Mouse (Mus musculus) MEL (cell line): ENCODE measurements around the gene Pcnt. TPM values are rescaled to one million over a fixed set of nuclear protein-coding genes. Genes with fewer than 3 reads are reported as not detected.

Experiments used
- DNase-seq: peaks from one replicate; pipeline ENCODE4 v3.0.0; 2011; ENCODE audit warnings: low read depth, low spot score
- H3K27ac ChIP-seq: 2 replicates; pipeline ENCODE4 v1.5.1; 2012; ENCODE audit warnings: low read depth, mild to moderate bottlenecking, control low read depth, low read length, moderate library complexity; ENCODE audit not compliant: control insufficient read depth
- H3K27me3 ChIP-seq, 2 experiments: fragments of 150-350 bp in 1 of 2; sonication (generic) in 1 of 2; 2 replicates each; pipeline ENCODE4 v1.6.1; 2012; ENCODE audit warnings: low read length in 2 of 2, mild to moderate bottlenecking in 2 of 2, improper control_type of control experiment in 1 of 2, moderate library complexity in 1 of 2; ENCODE audit not compliant: insufficient read depth in 2 of 2, control insufficient read depth in 1 of 2
- H3K36me3 ChIP-seq, 2 experiments: 2 replicates each; pipeline ENCODE4 v1.6.1; 2012 to 2014; ENCODE audit warnings: low read length in 2 of 2, improper control_type of control experiment in 1 of 2, inconsistent platforms in 1 of 2, mild to moderate bottlenecking in 1 of 2; ENCODE audit not compliant: insufficient read depth in 2 of 2, control insufficient read depth in 1 of 2
- H3K4me1 ChIP-seq, 2 experiments: fragments of 150-350 bp in 1 of 2; sonication (generic) in 1 of 2; 2 replicates each; pipeline ENCODE4 v1.6.1; 2012; ENCODE audit warnings: low read length in 2 of 2, improper control_type of control experiment in 1 of 2, mild to moderate bottlenecking in 1 of 2; ENCODE audit not compliant: insufficient read depth in 2 of 2, control insufficient read depth in 1 of 2
- H3K4me3 ChIP-seq, 2 experiments: fragments of 150-350 bp in 1 of 2; sonication (generic) in 1 of 2; 2 replicates each; pipeline ENCODE4 v1.5.1; 2012; ENCODE audit warnings: low read depth in 2 of 2, low read length in 2 of 2, mild to moderate bottlenecking in 2 of 2, moderate library complexity in 2 of 2, control low read depth in 1 of 2, improper control_type of control experiment in 1 of 2; ENCODE audit not compliant: control insufficient read depth in 1 of 2, insufficient read depth in 1 of 2
- H3K79me2 ChIP-seq: 2 replicates; pipeline ENCODE4 v1.6.1; 2012; ENCODE audit warnings: mild to moderate bottlenecking, low read length, moderate library complexity; ENCODE audit not compliant: control insufficient read depth, poor library complexity, insufficient read depth
- H3K9ac ChIP-seq: 2 replicates; pipeline ENCODE4 v1.6.1; 2012; ENCODE audit warnings: low read depth, mild to moderate bottlenecking, control low read depth, low read length, moderate library complexity; ENCODE audit not compliant: control insufficient read depth, poor library complexity, severe bottlenecking
- H3K9me3 ChIP-seq: fragments of 150-350 bp; sonication (generic); replicated peaks from 2 replicates; pipeline ENCODE4 v1.6.1; 2012; ENCODE audit warnings: mild to moderate bottlenecking, low read length, improper control_type of control experiment, moderate library complexity; ENCODE audit not compliant: insufficient read depth
- BHLHE40 ChIP-seq: IDR thresholded peaks from 2 replicates; pipeline ENCODE4 v1.6.1; 2012; ENCODE audit warnings: low read depth, mild to moderate bottlenecking, inconsistent platforms, low read length, improper control_type of control experiment, borderline replicate concordance
- CHD1 ChIP-seq: IDR thresholded peaks from 2 replicates; pipeline ENCODE4 v1.6.1; 2012; ENCODE audit warnings: low read depth, mild to moderate bottlenecking, inconsistent platforms, low read length, improper control_type of control experiment
- CTCF ChIP-seq, 3 experiments: IDR thresholded peaks in 2 of 3; conservative IDR thresholded peaks in 1 of 3; 2 replicates each; pipeline ENCODE4 v1.5.1; 2011 to 2012; ENCODE audit warnings: low read length in 3 of 3, low read depth in 2 of 3, mild to moderate bottlenecking in 2 of 3, improper control_type of control experiment in 1 of 3, inconsistent platforms in 1 of 3, mixed read lengths in 1 of 3, moderate library complexity in 1 of 3; ENCODE audit not compliant: control insufficient read depth in 1 of 3, insufficient read depth in 1 of 3, poor library complexity in 1 of 3, severe bottlenecking in 1 of 3
- EP300 ChIP-seq, 2 experiments: IDR thresholded peaks; 2 replicates each; pipeline ENCODE4 v1.6.1; 2011; ENCODE audit warnings: improper control_type of control experiment in 2 of 2, low read length in 2 of 2, low read depth in 1 of 2, mild to moderate bottlenecking in 1 of 2
- GATA1 ChIP-seq: IDR thresholded peaks from 2 replicates; pipeline ENCODE4 v1.6.1; 2011; ENCODE audit warnings: low read depth, low read length, improper control_type of control experiment
- HCFC1 ChIP-seq: IDR thresholded peaks from 2 replicates; pipeline ENCODE4 v1.6.1; 2012; ENCODE audit warnings: low read depth, mild to moderate bottlenecking, inconsistent platforms, low read length, improper control_type of control experiment, moderate library complexity
- KAT2A ChIP-seq: conservative IDR thresholded peaks from 2 replicates; pipeline ENCODE4 v1.6.1; 2012; ENCODE audit warnings: low read depth, low read length, improper control_type of control experiment, inconsistent platforms
- MAFK ChIP-seq: IDR thresholded peaks from 2 replicates; pipeline ENCODE4 v1.6.1; 2011; ENCODE audit warnings: low read depth, mild to moderate bottlenecking, low read length, improper control_type of control experiment, borderline replicate concordance
- MAX ChIP-seq: IDR thresholded peaks from 2 replicates; pipeline ENCODE4 v1.6.1; 2011; ENCODE audit warnings: low read length, improper control_type of control experiment
- MAZ ChIP-seq: IDR thresholded peaks from 2 replicates; pipeline ENCODE4 v1.6.1; 2012; ENCODE audit warnings: low read depth, mild to moderate bottlenecking, inconsistent platforms, low read length, improper control_type of control experiment
- MXI1 ChIP-seq: IDR thresholded peaks from 2 replicates; pipeline ENCODE4 v1.6.1; 2011; ENCODE audit warnings: mild to moderate bottlenecking, low read depth, low read length, improper control_type of control experiment
- MYC ChIP-seq: IDR thresholded peaks from 2 replicates; pipeline ENCODE4 v1.6.1; 2011; ENCODE audit warnings: low read depth, mild to moderate bottlenecking, low read length, improper control_type of control experiment, moderate library complexity
- NRF1 ChIP-seq: IDR thresholded peaks from 2 replicates; pipeline ENCODE4 v1.6.1; 2014; ENCODE audit warnings: low read depth, mild to moderate bottlenecking, inconsistent platforms, low read length, improper control_type of control experiment, moderate library complexity; ENCODE audit not compliant: poor library complexity, insufficient read depth, severe bottlenecking
- POLR2A ChIP-seq, 2 experiments: IDR thresholded peaks; 2 replicates each; pipeline ENCODE4 v1.6.1; 2011 to 2012; ENCODE audit warnings: low read length in 2 of 2, mild to moderate bottlenecking in 2 of 2, control low read depth in 1 of 2, improper control_type of control experiment in 1 of 2, low read depth in 1 of 2, moderate library complexity in 1 of 2; ENCODE audit not compliant: control insufficient read depth in 1 of 2, insufficient read depth in 1 of 2, poor library complexity in 1 of 2
- POLR2AphosphoS2 ChIP-seq: IDR thresholded peaks from 2 replicates; pipeline ENCODE4 v1.6.1; 2011; ENCODE audit warnings: low read length, improper control_type of control experiment
- RAD21 ChIP-seq: IDR thresholded peaks from 2 replicates; pipeline ENCODE4 v1.6.1; 2011; ENCODE audit warnings: mild to moderate bottlenecking, low read depth, low read length, improper control_type of control experiment
- SIN3A ChIP-seq: IDR thresholded peaks from 2 replicates; pipeline ENCODE4 v1.6.1; 2012; ENCODE audit warnings: low read length, improper control_type of control experiment, inconsistent platforms
- SMC3 ChIP-seq: IDR thresholded peaks from 2 replicates; pipeline ENCODE4 v1.6.1; 2011; ENCODE audit warnings: low read depth, low read length, improper control_type of control experiment
- TAL1 ChIP-seq: IDR thresholded peaks from 2 replicates; pipeline ENCODE4 v1.6.1; 2012; ENCODE audit warnings: mild to moderate bottlenecking, inconsistent platforms, low read length, moderate library complexity, mixed read lengths
- TBP ChIP-seq: IDR thresholded peaks from 2 replicates; pipeline ENCODE4 v1.8.0; 2011; ENCODE audit warnings: low read depth, low read length, improper control_type of control experiment
- TCF12 ChIP-seq: IDR thresholded peaks from 2 replicates; pipeline ENCODE4 v1.6.1; 2014; ENCODE audit warnings: low read depth, mild to moderate bottlenecking, inconsistent platforms, low read length, improper control_type of control experiment, moderate library complexity
- UBTF ChIP-seq: IDR thresholded peaks from 2 replicates; pipeline ENCODE4 v1.6.1; 2012; ENCODE audit warnings: low read depth, mild to moderate bottlenecking, inconsistent platforms, low read length, improper control_type of control experiment, moderate library complexity, borderline replicate concordance; ENCODE audit not compliant: insufficient read depth
- USF1 ChIP-seq: IDR thresholded peaks from 2 replicates; pipeline ENCODE4 v1.6.1; 2014; ENCODE audit warnings: low read depth, mild to moderate bottlenecking, inconsistent platforms, low read length, improper control_type of control experiment, moderate library complexity
- ZC3H11A ChIP-seq: IDR thresholded peaks from 2 replicates; pipeline ENCODE4 v1.6.1; 2012; ENCODE audit warnings: low read depth, mild to moderate bottlenecking, inconsistent platforms, low read length, improper control_type of control experiment
- ZKSCAN1 ChIP-seq: IDR thresholded peaks from 2 replicates; pipeline ENCODE4 v1.6.1; 2012; ENCODE audit warnings: low read depth, mild to moderate bottlenecking, inconsistent platforms, low read length, improper control_type of control experiment, moderate library complexity
- ZNF384 ChIP-seq: IDR thresholded peaks from 2 replicates; pipeline ENCODE4 v1.6.1; 2012; ENCODE audit warnings: low read depth, mild to moderate bottlenecking, inconsistent platforms, low read length, improper control_type of control experiment
- polyA plus RNA-seq, 2 experiments: library from polyadenylated mRNA; stranded (reverse) in 1 of 2; unstranded in 1 of 2; fragments of >175 nt in 1 of 2; fragments of >200 nt in 1 of 2; gene quantifications; 2 replicates each; pipeline versions ENCODE4 v1.2.1 to v1.2.4; 2012; ENCODE audit warnings: low replicate concordance in 2 of 2, low read depth in 1 of 2; ENCODE audit not compliant: insufficient read length in 2 of 2, insufficient read depth in 1 of 2, missing spikeins in 1 of 2
- total RNA-seq: library from RNA; depleted of rRNA; stranded (reverse); fragments of 300-350 nt; gene quantifications from 2 replicates; pipeline ENCODE4 v1.2.3, GENCODE M21; 2012

Pcnt gene
- total and polyA plus RNA-seq, 3 experiments: 30.7 to 51.3 (median 36.4) TPM

GRCm38 (mm10) chr10:76353986-76354385 lies 88.6 kb downstream of the Pcnt start:
- Histone ChIP-seq H3K36me3 (peaks cover 0 to 9% of the 10 kb centered on the region in 2 experiments; a peak in 2 of 4 replicates), H3K27me3 (no peaks in the 10 kb centered on the region), H3K9me3 (no peaks in the 10 kb centered on the region), H3K4me3 (no peak overlapping the region), H3K27ac (no peak overlapping the region), H3K9ac (no peak overlapping the region), H3K4me1 (no peaks in the 10 kb centered on the region), H3K79me2 (no peaks in the 10 kb centered on the region)
- TF ChIP-seq MAX (no peak), CTCF (IDR thresholded peaks at IDR 0.05 in 2 of 3, conservative IDR thresholded peaks at IDR 0.05 in 1 of 3; ENCODE audit: control insufficient read depth in 1 of 3, insufficient read depth in 1 of 3, low read depth in 2 of 3, low read length in 3 of 3, poor library complexity in 1 of 3, severe bottlenecking in 1 of 3) (no peak), ZKSCAN1 (no peak), NRF1 (no peak), TBP (no peak), SMC3 (no peak), TCF12 (no peak)
- no peak for DNase-seq

- Histone ChIP-seq H3K9me3 (no peaks in the 10 kb centered on the region), H3K36me3 (peaks cover 0 to 9% of the 10 kb centered on the region in 2 experiments; a peak in 2 of 4 replicates), H3K79me2 (no peaks in the 10 kb centered on the region), H3K27me3 (no peaks in the 10 kb centered on the region), H3K9ac (no peak overlapping the region), H3K27ac (no peak overlapping the region), H3K4me1 (no peaks in the 10 kb centered on the region), H3K4me3 (no peak overlapping the region)
- DNase-seq: no peak
- no peak for TF ChIP-seq GATA1
- no peak for TF ChIP-seq TBP
- TF ChIP-seq BHLHE40: no peak
- no peak for TF ChIP-seq MAFK
- TF ChIP-seq POLR2AphosphoS2: no peak
- no peak for TF ChIP-seq TAL1
These were observed 90.6 kb downstream of the Pcnt start for GRCm38 (mm10) chr10:76351953-76352352.

- DNase-seq: peak; percentile 90
- Histone ChIP-seq H3K27ac (0 out of 2 replicates have a peak overlapping the region, but pooled peaks have one; percentile 22), H3K9ac (peak overlapping the region; percentile 46), H3K4me3 (peak overlapping the region; percentile 63 to 82), H3K4me1 (peaks cover 0 to 2% of the 10 kb centered on the region in 2 experiments; a peak in 2 of 4 replicates), H3K79me2 (no peaks in the 10 kb centered on the region; the same call in 1 of the 2 replicates), H3K36me3 (peaks cover 3 to 4% of the 10 kb centered on the region in 2 experiments; a peak in 2 of 4 replicates), H3K27me3 (no peaks in the 10 kb centered on the region), H3K9me3 (no peaks in the 10 kb centered on the region)
- TF ChIP-seq MXI1 (no peak; the same call in 1 of the 2 replicates), GATA1 (no peak), MAX (peak; percentile 54; the same call in 1 of the 2 replicates), KAT2A (no peak), SIN3A (peak; percentile 1), ZC3H11A (no peak), SMC3 (peak; percentile 30), MAZ (no peak), CTCF (IDR thresholded peaks at IDR 0.05 in 2 of 3, conservative IDR thresholded peaks at IDR 0.05 in 1 of 3; ENCODE audit: control insufficient read depth in 1 of 3, insufficient read depth in 1 of 3, low read depth in 2 of 3, low read length in 3 of 3, poor library complexity in 1 of 3, severe bottlenecking in 1 of 3) (peak; percentile 57 to 94 (median 74)), POLR2A (IDR thresholded peaks at IDR 0.05; ENCODE audit: control insufficient read depth in 1 of 2, insufficient read depth in 1 of 2, low read depth in 1 of 2, low read length in 2 of 2, poor library complexity in 1 of 2) (no peak), MYC (no peak), RAD21 (peak; percentile 39), BHLHE40 (no peak), EP300 (IDR thresholded peaks at IDR 0.05; ENCODE audit: low read depth in 1 of 2, low read length in 2 of 2) (no peak), TBP (no peak), HCFC1 (peak; percentile 52; the same call in 1 of the 2 replicates), CHD1 (no peak), UBTF (no peak), ZNF384 (no peak), USF1 (no peak)
These were observed 96.0 kb downstream of the Pcnt start for GRCm38 (mm10) chr10:76346589-76346988.
